Mouse (Mus musculus): ENCODE measurements at regions not wholly inside any gene's neighbourhood (a gene's known extent, or its start where the extent isn't known, plus 50 kb on each side); places are given as distances from the start of the nearest gene placed in this dataset.

DNA sequence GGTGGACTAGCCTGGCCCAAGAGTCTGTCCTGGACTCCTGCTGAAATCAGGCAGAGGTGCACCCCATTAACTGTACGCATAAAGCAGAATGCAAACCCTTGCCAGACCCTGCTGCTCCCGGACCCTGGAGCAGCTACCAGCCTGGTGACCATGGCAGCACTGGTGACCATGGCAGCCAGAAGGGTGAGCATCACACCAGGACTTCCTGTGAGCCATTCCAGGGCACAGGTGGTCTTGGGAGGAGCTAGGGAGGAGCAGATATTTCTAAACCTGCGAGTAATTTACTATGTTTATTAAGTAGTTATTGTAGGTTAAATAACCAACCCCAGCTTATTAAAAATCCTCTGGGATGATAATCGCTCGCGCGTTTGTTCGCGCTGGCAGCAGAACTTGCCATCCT lies 113.8 kb downstream of the Plxna1 start:
- in situ Hi-C loops (cut with MboI; ENCODE audit: low sequenced_read_pairs): no loop called here

GRCm38 (mm10) chr6:89249303-89249702 lies 113.1 kb downstream of the Plxna1 start:
- in situ Hi-C loops (cut with MboI; ENCODE audit: low sequenced_read_pairs): no loop called here

DNA sequence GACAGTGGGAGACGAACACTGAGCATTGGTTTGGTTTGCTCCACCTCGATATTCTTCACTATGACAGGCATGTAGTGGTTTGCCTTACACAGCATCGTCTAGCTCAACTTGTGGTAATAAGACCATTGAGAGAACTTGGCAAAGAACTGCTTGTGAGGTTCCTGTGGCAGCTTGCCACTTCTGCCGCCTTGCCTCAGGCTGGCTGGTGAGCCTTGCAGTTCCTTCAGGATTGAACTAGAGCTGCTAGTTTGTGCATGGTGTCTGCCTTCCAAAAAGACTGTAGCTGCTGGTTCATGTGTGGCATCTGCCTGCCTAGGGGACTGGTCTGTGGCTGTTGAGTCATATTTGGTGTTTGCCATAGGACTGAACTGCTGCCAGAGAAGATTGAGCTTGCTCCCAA lies 110.8 kb downstream of the Plxna1 start:
- in situ Hi-C loops (cut with MboI; ENCODE audit: low sequenced_read_pairs): no loop called here

GRCm38 (mm10) chr6:89256022-89256421 lies 106.4 kb downstream of the Plxna1 start:
- in situ Hi-C loops (cut with MboI; ENCODE audit: low sequenced_read_pairs): no loop called here

- in situ Hi-C loops (cut with MboI; ENCODE audit: low sequenced_read_pairs): no loop called here
Observed at GRCm38 (mm10) chr6:89256630-89257292, 105.7 kb downstream of the Plxna1 start.

DNA sequence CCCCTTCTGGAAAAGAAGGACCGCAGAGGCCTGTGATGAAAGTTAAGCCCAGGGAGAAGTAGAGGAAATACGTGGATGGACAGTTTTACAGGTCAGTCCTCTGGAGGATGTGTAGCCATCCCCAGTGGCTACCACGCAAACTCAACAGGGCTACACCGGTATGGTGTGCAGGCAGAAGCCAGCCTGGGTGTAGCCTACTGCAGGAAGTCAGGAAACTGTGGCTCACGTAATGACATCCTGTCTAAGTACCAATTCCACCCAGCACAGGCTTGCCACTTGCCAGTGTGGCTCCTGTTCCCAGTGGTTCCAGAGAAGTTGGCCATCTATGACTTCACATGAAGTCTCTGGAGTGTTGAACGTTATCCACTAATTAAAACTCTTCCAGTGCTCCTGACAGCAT lies 105.0 kb downstream of the Plxna1 start:
- in situ Hi-C loops (cut with MboI; ENCODE audit: low sequenced_read_pairs): no loop called here

GRCm38 (mm10) chr6:89258140-89258539 lies 104.3 kb downstream of the Plxna1 start:
- in situ Hi-C loops (cut with MboI; ENCODE audit: low sequenced_read_pairs): no loop called here

GRCm38 (mm10) chr6:89259406-89259994 lies 102.9 kb downstream of the Plxna1 start:
- in situ Hi-C loops (cut with MboI; ENCODE audit: low sequenced_read_pairs): no loop called here

GRCm38 (mm10) chr6:89262958-89263357 lies 99.5 kb downstream of the Plxna1 start:
- in situ Hi-C loops (cut with MboI; ENCODE audit: low sequenced_read_pairs): no loop called here

DNA sequence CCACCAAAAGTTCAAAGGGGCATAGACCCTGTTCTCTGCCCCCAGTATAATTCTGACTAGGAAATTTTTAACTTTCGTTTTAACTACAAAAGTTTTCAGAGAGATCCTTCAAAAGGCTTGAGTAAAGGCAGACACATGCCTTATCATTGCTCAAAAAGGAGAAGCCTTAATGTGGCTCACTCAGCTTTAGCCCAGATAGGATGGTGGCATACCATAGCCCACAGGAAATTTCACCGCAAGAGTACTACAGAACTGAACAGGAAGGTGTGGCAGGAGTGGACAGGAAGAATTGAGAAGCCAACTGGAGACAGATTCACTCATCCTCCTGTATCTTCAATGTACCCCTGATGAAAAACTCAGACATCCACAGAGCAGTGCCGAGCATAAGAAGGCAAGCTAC lies 97.1 kb downstream of the Plxna1 start:
- in situ Hi-C loops (cut with MboI; ENCODE audit: low sequenced_read_pairs): no loop called here
